Mouse (Mus musculus) forebrain, postnatal 0 days (tissue): ENCODE data around the gene Kmt5a. TPM values are rescaled to one million over a fixed set of nuclear protein-coding genes. Genes with fewer than 3 reads are reported as not detected.

Experiments
- ATAC-seq: fragments of 200-750 bp; cut with Nextera tagmentation; 2 replicates; pipeline ENCODE4 v1.8.0; 2017; ENCODE audit warnings: mild to moderate bottlenecking, moderate library complexity
- DNase-seq: peaks from one replicate; pipeline ENCODE4 v3.0.0-alpha.2; 2015
- H3K27ac ChIP-seq: fragments of 300-500 bp; sonication (generic); 2 replicates; pipeline ENCODE4 v1.5.1; 2014; ENCODE audit warnings: low read depth, mild to moderate bottlenecking, antibody characterized with exemption, low read length, moderate library complexity, mixed read lengths
- H3K27me3 ChIP-seq: fragments of 300-500 bp; sonication (generic); 2 replicates; pipeline ENCODE4 v1.6.1; 2014; ENCODE audit warnings: mild to moderate bottlenecking, low read length, mixed read lengths; ENCODE audit not compliant: insufficient read depth
- H3K36me3 ChIP-seq: fragments of 300-500 bp; sonication (generic); 2 replicates; pipeline ENCODE4 v1.6.1; 2014; ENCODE audit warnings: mild to moderate bottlenecking, moderate library complexity; ENCODE audit not compliant: insufficient read depth
- H3K4me1 ChIP-seq: fragments of 300-500 bp; sonication (generic); 2 replicates; pipeline ENCODE4 v1.6.1; 2014; ENCODE audit warnings: antibody characterized with exemption; ENCODE audit not compliant: insufficient read depth
- H3K4me2 ChIP-seq: fragments of 300-500 bp; sonication (generic); 2 replicates; pipeline ENCODE4 v1.6.1; 2014; ENCODE audit warnings: low read depth, mild to moderate bottlenecking, moderate library complexity
- H3K4me3 ChIP-seq: fragments of 300-500 bp; sonication (generic); 2 replicates; pipeline ENCODE4 v1.5.1; 2014; ENCODE audit warnings: low read depth, low read length, mixed read lengths
- H3K9ac ChIP-seq: fragments of 300-500 bp; sonication (generic); 2 replicates; pipeline ENCODE4 v1.6.1; 2014; ENCODE audit warnings: mild to moderate bottlenecking
- H3K9me3 ChIP-seq: fragments of 300-500 bp; sonication (generic); 2 replicates; pipeline ENCODE4 v1.6.1; 2016; ENCODE audit warnings: low read length
- CTCF ChIP-seq: sonication (generic); IDR thresholded peaks from 2 replicates; pipeline ENCODE4 v1.5.1; 2016; ENCODE audit warnings: antibody characterized with exemption, control low read depth, low read depth
- WGBS: fragments of 180-500 bp; shearing (Covaris S2); extraction: QIAGEN DNeasy Blood & Tissue Kit; methylation state at CpG from one replicate; pipeline ENCODE4 v1.1.7; 2014; 5-methylcytosine and 5-hydroxymethylcytosine counted together
- polyA plus RNA-seq: library from polyadenylated mRNA; unstranded; fragments of >200 nt; fragmentation: Nextera tagmentation; extraction: Ambion mirVana; gene quantifications from 2 replicates; pipeline ENCODE4 v1.2.1, GENCODE M21; 2015
- total RNA-seq: library from RNA; depleted of rRNA; stranded (reverse); fragments of >200 nt; gene quantifications from 2 replicates; pipeline ENCODE4 v1.2.3, GENCODE M21; 2014

The Kmt5a gene
- total and polyA plus RNA-seq, 2 experiments from 2014 or later = 23.6 to 45.0 TPM

DNA sequence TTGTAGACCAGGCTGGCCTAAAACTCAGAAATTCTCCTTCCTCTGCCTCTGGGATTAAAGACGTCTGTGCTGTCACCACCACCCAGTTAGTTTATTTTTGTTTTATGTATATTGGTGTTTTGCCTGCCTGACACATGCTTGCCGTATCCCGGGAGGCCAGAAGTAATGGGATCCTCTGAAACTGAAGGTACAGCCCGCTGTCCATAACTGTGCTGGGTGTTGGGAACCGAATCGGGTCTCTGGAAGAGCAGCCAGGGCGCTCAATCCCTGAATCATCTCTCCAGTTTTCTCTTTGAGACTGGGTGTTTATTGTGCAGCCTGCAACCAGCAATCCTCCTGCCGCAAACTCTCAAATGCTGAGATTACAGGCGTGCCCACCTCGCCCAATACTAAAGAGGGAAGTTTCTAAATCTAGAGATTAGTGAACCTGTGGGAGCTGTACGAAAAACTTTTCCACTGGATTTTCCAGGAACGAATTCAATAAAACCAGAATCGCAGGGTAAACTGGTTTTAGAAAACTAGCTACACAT is 42.8 kb downstream of the Kmt5a start:
- Histone ChIP-seq H3K9me3 (no peaks in the 10 kb centered on the region), H3K27me3 (no peaks in the 10 kb centered on the region), H3K27ac (peak overlapping the region; percentile 99), H3K36me3 (no peaks in the 10 kb centered on the region), H3K4me2 (peak overlapping the region; percentile 76), H3K4me3 (peak overlapping the region; percentile 77), H3K9ac (peak overlapping the region; percentile 92), H3K4me1 (peaks cover 8% of the 10 kb centered on the region; the same call in 1 of the 2 replicates)
- WGBS = 3% methylated on average over 13 of the region's 13 CpGs
- DNase-seq = no peak
- ATAC-seq = no peak
- no peak for TF ChIP-seq CTCF

DNA sequence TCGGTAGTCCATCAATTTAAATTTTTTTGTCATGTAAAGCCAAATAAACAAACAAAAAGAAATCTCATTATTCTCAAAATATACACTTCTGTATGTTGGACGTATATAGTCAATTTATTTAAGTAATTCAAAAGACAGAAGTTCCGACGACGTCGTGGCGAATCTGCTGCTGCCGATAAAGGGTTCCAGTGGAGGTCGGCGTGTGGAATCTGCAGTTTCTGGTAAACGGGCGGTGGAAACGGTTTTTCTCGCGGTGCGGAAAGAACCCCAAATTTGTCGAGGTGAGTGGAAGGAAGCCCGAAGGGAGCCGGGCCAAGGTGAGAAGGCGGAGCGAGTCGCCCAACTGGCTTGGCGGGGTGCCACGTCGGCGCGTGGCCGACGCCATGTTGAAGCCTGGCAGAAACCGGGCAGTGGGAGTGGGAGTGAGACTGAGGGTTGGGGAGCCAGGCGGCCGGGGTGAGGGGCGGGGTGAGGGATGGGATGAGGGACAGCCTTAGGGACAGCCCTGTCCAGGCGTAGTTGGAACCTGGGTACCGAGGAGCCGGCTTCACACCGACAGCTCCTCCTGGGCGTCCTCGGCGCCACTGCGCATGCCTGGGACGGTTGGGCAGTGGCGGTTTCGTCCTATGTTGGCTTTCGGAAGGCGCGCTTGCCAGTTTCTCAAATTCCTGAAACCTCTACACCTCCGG is 43.4 kb downstream of the Kmt5a start, which contains the start of gene Snrnp35:
TSS of gene Snrnp35 (plus strand) at position 169 of the 689 bp plus-strand sequence.
- ATAC-seq (peak; percentile 94), DNase-seq (peak; percentile 95)
- Histone ChIP-seq H3K4me1 (peaks cover 8% of the 10 kb centered on the region; the same call in 1 of the 2 replicates), H3K9ac (peak within 1 kb of the TSS; percentile 92), H3K4me2 (peak within 1 kb of the TSS; percentile 76), H3K27ac (peak within 1 kb of the TSS; percentile 99), H3K36me3 (no peaks in the 10 kb centered on the region), H3K27me3 (no peaks in the 10 kb centered on the region), H3K9me3 (no peaks in the 10 kb centered on the region), H3K4me3 (peak within 1 kb of the TSS; percentile 77)
- TF ChIP-seq CTCF = peak; percentile 28; the same call in 1 of the 2 replicates
- under 1% methylated on average over 47 of the region's 48 CpGs for WGBS

DNA sequence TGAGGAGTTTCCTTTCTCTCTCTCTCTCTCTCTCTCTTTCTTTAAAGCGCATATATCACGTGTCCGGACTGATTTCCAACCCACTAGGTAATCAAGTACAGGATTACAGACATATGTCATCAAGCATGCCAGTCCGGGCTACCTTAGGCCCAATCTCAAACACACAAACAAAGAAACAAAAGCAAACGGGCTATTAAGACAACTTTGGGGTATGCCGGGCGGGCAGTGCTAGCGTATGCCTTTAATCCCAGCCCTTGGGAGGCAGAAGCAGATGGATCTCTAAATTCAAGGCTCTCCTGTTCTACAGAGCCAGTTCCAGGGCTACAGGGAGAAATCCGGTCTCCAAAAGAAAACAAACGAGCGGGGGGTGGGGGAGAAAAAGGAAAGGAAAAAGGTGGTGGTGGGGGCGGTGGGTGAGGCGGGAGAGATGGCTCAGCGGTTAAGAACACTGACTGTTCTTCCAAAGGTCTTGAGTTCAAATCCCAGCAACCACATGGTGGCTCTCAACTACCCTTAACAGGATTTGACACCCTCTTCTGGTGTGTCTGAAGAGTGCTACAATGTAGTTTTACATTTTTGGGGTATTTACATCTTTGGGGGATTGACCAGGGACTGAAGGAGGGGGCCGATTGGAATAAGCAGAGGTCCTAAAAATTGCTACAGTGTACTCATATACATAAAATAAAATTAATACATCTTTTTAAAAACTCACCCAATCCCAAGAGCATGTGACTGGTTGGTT is 44.1 kb downstream of the Kmt5a start:
- H3K27ac ChIP-seq = peak overlapping the region; percentile 99
- no peaks in the 10 kb centered on the region for H3K36me3 ChIP-seq
- 8% methylated on average over 15 of the region's 15 CpGs for WGBS
- peak overlapping the region; percentile 92 for H3K9ac ChIP-seq
- TF ChIP-seq CTCF = peak; percentile 17; the same call in 1 of the 2 replicates
- H3K27me3 ChIP-seq = no peaks in the 10 kb centered on the region
- H3K9me3 ChIP-seq = no peaks in the 10 kb centered on the region
- DNase-seq (no peak), ATAC-seq (peak; percentile 50)
- H3K4me3 ChIP-seq = peak overlapping the region; percentile 77
- H3K4me2 ChIP-seq = peak overlapping the region; percentile 76
- H3K4me1 ChIP-seq = peaks cover 5% of the 10 kb centered on the region; the same call in 1 of the 2 replicates

DNA sequence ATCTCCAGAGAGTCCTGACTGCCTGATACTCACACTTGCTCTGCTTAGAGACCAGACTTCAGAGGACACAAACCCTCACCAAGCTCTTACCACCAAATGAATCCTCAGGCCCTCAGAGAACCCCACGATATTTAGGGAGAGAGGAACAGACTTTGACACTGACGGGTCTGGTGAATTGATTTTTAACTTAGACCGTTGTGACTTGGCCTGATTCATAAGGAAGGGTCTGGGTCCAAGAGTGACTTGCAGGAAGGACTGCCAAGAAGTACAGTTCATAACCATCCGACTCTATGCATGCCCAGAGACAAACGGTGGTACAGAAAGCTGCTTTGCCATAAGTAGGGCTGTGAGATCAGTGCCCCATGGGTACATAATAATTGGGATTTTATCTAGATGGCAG is 45.9 kb downstream of the Kmt5a start:
- Histone ChIP-seq H3K9ac (no peak overlapping the region), H3K27me3 (no peaks in the 10 kb centered on the region), H3K9me3 (no peaks in the 10 kb centered on the region), H3K4me3 (no peak overlapping the region), H3K4me2 (no peak overlapping the region), H3K4me1 (peaks cover 5% of the 10 kb centered on the region; the same call in 1 of the 2 replicates), H3K27ac (no peak overlapping the region), H3K36me3 (peaks cover under 1% of the 10 kb centered on the region; the same call in 1 of the 2 replicates)
- TF ChIP-seq CTCF = no peak
- ATAC-seq (no peak), DNase-seq (no peak)
- WGBS = 92% methylated on average over 5 of the region's 5 CpGs

DNA sequence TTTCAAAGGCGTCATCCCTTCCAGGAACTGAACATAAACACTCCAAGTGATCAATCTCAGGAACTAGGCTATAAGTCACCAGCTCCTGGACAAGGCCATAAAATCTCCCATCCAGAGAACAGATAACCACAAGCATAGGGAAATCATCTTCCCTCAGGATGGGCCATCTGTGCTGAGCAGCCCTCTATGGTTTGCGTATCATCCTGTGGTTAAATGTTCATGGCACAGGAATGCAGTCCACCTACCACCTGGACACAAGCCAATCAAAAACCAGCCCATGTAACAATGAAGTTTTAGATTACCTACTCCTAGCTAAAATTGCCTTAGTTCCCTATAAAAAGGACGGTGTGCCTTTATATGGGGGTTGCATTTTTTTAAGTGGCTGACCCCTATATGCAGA is 49.2 kb downstream of the Kmt5a start:
- H3K27me3 ChIP-seq = no peaks in the 10 kb centered on the region
- peaks cover 5% of the 10 kb centered on the region; the same call in 1 of the 2 replicates for H3K4me1 ChIP-seq
- DNase-seq (no peak), ATAC-seq (no peak)
- no peak overlapping the region for H3K27ac ChIP-seq
- H3K9ac ChIP-seq = no peak overlapping the region
- WGBS = 95% methylated on average over 3 of the region's 3 CpGs
- H3K36me3 ChIP-seq = peaks cover 28% of the 10 kb centered on the region
- no peaks in the 10 kb centered on the region for H3K9me3 ChIP-seq
- H3K4me3 ChIP-seq = no peak overlapping the region
- TF ChIP-seq CTCF = no peak
- no peak overlapping the region for H3K4me2 ChIP-seq

DNA sequence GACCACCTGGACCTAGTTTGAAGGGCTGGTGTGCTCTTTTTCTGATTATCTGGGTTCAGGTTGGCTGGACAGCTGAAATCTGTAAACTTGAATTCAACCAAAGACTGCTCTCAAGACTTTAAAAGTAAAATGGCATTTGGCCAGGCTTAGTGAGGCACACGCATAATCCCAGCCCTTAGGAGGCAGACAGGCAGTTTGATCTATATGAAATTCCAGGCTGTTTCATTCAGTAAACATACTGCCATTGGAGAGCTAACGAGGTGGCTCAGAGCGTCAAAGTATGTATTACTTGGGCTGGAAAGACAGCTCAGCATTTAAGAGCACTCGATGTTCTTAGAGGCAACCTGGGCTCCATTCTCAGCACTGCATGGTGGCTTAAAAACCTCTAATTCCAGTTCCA is 52.0 kb downstream of the Kmt5a start:
- no peak for ATAC-seq
- WGBS = 44% methylated on average over 4 of the region's 4 CpGs
- H3K27me3 ChIP-seq = no peaks in the 10 kb centered on the region

More for the DNA sequence above, 52.0 kb downstream of the Kmt5a start:
- Histone ChIP-seq H3K4me3 (no peak overlapping the region), H3K9me3 (no peaks in the 10 kb centered on the region), H3K27ac (no peak overlapping the region), H3K9ac (no peak overlapping the region), H3K4me1 (no peaks in the 10 kb centered on the region), H3K36me3 (peaks cover 33% of the 10 kb centered on the region), H3K4me2 (no peak overlapping the region)
- no peak for TF ChIP-seq CTCF
- no peak for DNase-seq
